ENCODE assay signal across 9 mouse cellular contexts in the genomic region with DNA sequence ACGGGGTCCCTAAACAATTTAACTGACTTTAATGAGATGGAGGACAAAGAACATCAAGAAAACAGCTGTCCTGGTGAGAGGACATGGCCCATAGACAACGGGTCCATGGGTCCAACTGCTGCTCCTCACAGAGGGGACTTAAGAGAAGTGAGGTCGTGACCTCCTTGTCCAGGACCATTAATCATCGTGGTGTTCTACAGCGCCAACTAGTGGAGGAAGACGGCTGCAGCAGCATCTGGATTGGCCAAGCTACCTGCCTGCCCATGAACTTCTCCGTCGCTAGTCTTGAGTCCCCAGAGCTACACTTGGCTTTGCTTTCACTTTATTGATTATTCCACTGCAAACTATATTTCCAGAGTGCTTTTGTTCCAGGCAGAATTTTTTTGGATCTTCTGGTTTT.
DNase-seq lines count a peak whose midpoint lies in the region; ATAC-seq and TF ChIP-seq lines count a peak whose summit lies in the region.
"Had no signal": no experiment of that assay in that cellular context is flagged by ENCODE, and none has a peak within 500 bp of the region (broad histone marks: within the 10 kb centered on the region; RNA-seq: fewer than 3 reads in every experiment).

No protein-coding gene starts in this region.

- H3K4me1 ChIP-seq in forebrain, embryonic 10.5 days: no peaks in the 10 kb centered on the region
- peaks cover 14% of the 10 kb centered on the region; the same call in 1 of the 2 replicates for H3K4me1 ChIP-seq in forebrain, embryonic 14.5 days (ENCODE audit: control insufficient read depth, insufficient read depth, low read length)
- H3K4me1 ChIP-seq in lung, adult 2 months (ENCODE audit: control insufficient read depth, insufficient read depth, low read length): no peaks in the 10 kb centered on the region
- no peaks in the 10 kb centered on the region for H3K4me1 ChIP-seq in embryonic fibroblast, embryonic 13.5 days (ENCODE audit: control insufficient read depth, insufficient read depth, low read length)
- H3K4me1 ChIP-seq in heart, embryonic 11.5 days (ENCODE audit: control insufficient read depth, insufficient read depth, low read length): no peaks in the 10 kb centered on the region
- H3K4me1 ChIP-seq: liver, embryonic 13.5 days had no signal

- DNase-seq in forebrain, embryonic 10.5 days (ENCODE audit: extremely low spot score, low spot score): peak; percentile 40
- DNase-seq in forebrain, embryonic 14.5 days (ENCODE audit: low spot score): no peak
- DNase-seq in lung, adult 2 months: peak; percentile 11
- DNase-seq in lung, postnatal 14 days: no peak
- DNase-seq in testis, postnatal 14 days (ENCODE audit: low spot score): peak; percentile 8
- DNase-seq: liver, embryonic 13.5 days had no signal

- peak; percentile 85 for TF ChIP-seq CTCF in lung, adult 2 months (IDR thresholded peaks at IDR 0.05; ENCODE audit: insufficient read depth, low read length)
- TF ChIP-seq CTCF in embryonic fibroblast, embryonic 13.5 days (IDR thresholded peaks at IDR 0.05; ENCODE audit: borderline replicate concordance, insufficient read depth, low read length): peak; percentile 50; the same call in 1 of the 2 replicates

- H3K4me3 ChIP-seq in forebrain, embryonic 10.5 days: no peak overlapping the region
- H3K4me3 ChIP-seq in forebrain, embryonic 14.5 days (ENCODE audit: low read depth, low read length): no peak overlapping the region
- no peak overlapping the region for H3K4me3 ChIP-seq in lung, adult 2 months (replicated peaks; ENCODE audit: extremely low read depth, low read depth, low read length)
- H3K4me3 ChIP-seq in embryonic fibroblast, embryonic 13.5 days (ENCODE audit: insufficient read depth, low read length): no peak overlapping the region
- no peak overlapping the region for H3K4me3 ChIP-seq in heart, embryonic 11.5 days (ENCODE audit: low read depth, low read length)
- H3K4me3 ChIP-seq: liver, embryonic 13.5 days had no signal

- H3K4me2 ChIP-seq in forebrain, embryonic 14.5 days (ENCODE audit: low read length): no peak overlapping the region
- no peak overlapping the region for H3K4me2 ChIP-seq in heart, embryonic 11.5 days
- H3K4me2 ChIP-seq: liver, embryonic 13.5 days had no signal

- ATAC-seq in forebrain, embryonic 14.5 days: no peak
- no peak for ATAC-seq in monocyte, adult 5-6 weeks (replicated peaks; ENCODE audit: insufficient number of reproducible peaks, low FRiP score, low TSS enrichment, poor library complexity, severe bottlenecking)
- ATAC-seq in heart, embryonic 11.5 days (replicated peaks; ENCODE audit: insufficient number of reproducible peaks, low FRiP score, low TSS enrichment): no peak

- H3K27me3 ChIP-seq in forebrain, embryonic 10.5 days (ENCODE audit: poor library complexity, severe bottlenecking): peaks cover 41% of the 10 kb centered on the region
- no peaks in the 10 kb centered on the region for H3K27me3 ChIP-seq in forebrain, embryonic 14.5 days (replicated peaks; ENCODE audit: control insufficient read depth, insufficient read depth, low read length)
- H3K27me3 ChIP-seq in heart, embryonic 11.5 days (ENCODE audit: control insufficient read depth, insufficient read depth, low read length): peaks cover 2% of the 10 kb centered on the region; the same call in 1 of the 2 replicates
- H3K27me3 ChIP-seq: liver, embryonic 13.5 days had no signal

- H3K9me3 ChIP-seq in forebrain, embryonic 10.5 days: no peaks in the 10 kb centered on the region
- H3K9me3 ChIP-seq in forebrain, embryonic 14.5 days (replicated peaks; ENCODE audit: control insufficient read depth, low read length): no peaks in the 10 kb centered on the region
- no peaks in the 10 kb centered on the region for H3K9me3 ChIP-seq in heart, embryonic 11.5 days (replicated peaks; ENCODE audit: control insufficient read depth, low read length)
- H3K9me3 ChIP-seq: liver, embryonic 13.5 days had no signal

- no peak overlapping the region for H3K9ac ChIP-seq in forebrain, embryonic 14.5 days (ENCODE audit: low read length)
- no peak overlapping the region for H3K9ac ChIP-seq in heart, embryonic 11.5 days (ENCODE audit: low read depth, low read length)
- H3K9ac ChIP-seq: liver, embryonic 13.5 days had no signal

- no peak for TF ChIP-seq POLR2A in lung, adult 2 months (IDR thresholded peaks at IDR 0.05; ENCODE audit: borderline replicate concordance, extremely low read depth, low read depth, low read length)
- TF ChIP-seq POLR2A in embryonic fibroblast, embryonic 13.5 days (IDR thresholded peaks at IDR 0.05; ENCODE audit: low read depth, low read length): no peak

- H3K36me3 ChIP-seq in forebrain, embryonic 10.5 days (replicated peaks): no peaks in the 10 kb centered on the region
- no peaks in the 10 kb centered on the region for H3K36me3 ChIP-seq in forebrain, embryonic 14.5 days (ENCODE audit: control insufficient read depth, insufficient read depth, low read length)
- H3K36me3 ChIP-seq in heart, embryonic 11.5 days (ENCODE audit: control insufficient read depth, insufficient read depth, low read length): no peaks in the 10 kb centered on the region
- H3K36me3 ChIP-seq: liver, embryonic 13.5 days had no signal

- no peak overlapping the region for H3K27ac ChIP-seq in forebrain, embryonic 10.5 days
- H3K27ac ChIP-seq in forebrain, embryonic 14.5 days (ENCODE audit: low read depth, low read length): no peak overlapping the region
- H3K27ac ChIP-seq in embryonic fibroblast, embryonic 13.5 days (ENCODE audit: insufficient read depth, low read length): no peak overlapping the region
- H3K27ac ChIP-seq in heart, embryonic 11.5 days (ENCODE audit: low read depth, low read length): no peak overlapping the region
- H3K27ac ChIP-seq: liver, embryonic 13.5 days had no signal

- 31% methylated on average over 8 of the region's 8 CpGs for WGBS in forebrain, embryonic 10.5 days
- WGBS in forebrain, embryonic 14.5 days: 31% methylated on average over 8 of the region's 8 CpGs
- WGBS in lung, adult 2 months: 32% methylated on average over 8 of the region's 8 CpGs
- 31% methylated on average over 8 of the region's 8 CpGs for WGBS in heart, embryonic 11.5 days (ENCODE audit: insufficient replicate concordance)

Comparison
In these comparisons a context has a peak if more than half of its experiments do, and no peak if none do; other contexts are left out.
1. DNase-seq: peak in forebrain, embryonic 10.5 days (single experiment), lung, adult 2 months (single experiment) and testis, postnatal 14 days (single experiment); none in forebrain, embryonic 14.5 days (single experiment) and lung, postnatal 14 days (single experiment).